Mouse (Mus musculus): ENCODE data around the gene Acaa1a.
"Not testable (repeated sequence)": the region's sequence is repeated elsewhere in the genome, so short reads cannot be mapped to it uniquely, and the experiment has no call there.

Gene Acaa1a

DNA sequence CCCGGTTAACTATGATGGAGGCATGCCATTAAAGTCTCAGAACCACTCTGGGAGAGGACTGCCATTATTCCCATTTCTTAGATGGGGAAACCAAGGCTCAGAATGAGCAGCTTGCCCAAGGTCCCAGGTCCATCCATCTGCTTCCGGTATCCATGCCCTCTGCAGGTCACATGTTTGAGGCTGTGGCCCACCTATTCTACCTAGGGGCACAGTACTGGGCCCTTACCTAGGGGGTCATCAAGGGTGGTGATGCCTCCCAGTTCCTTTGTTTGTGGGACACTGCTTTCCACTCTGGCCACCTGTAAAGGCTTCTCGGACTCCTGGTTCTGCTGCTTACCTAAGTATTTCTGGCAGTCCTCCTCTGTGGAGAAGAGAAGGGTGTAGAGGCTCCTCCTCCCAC lies 1.1 kb upstream of the Acaa1a start:
- in situ Hi-C loops (cut with MboI, MseI), result loop anchor here (25.0 kb wide), 1 partner anchor 1051 kb away; no protein-coding TSS in a partner anchor

GRCm38 (mm10) chr9:119339106-119339505 lies 370 bp upstream of the Acaa1a start:
- in situ Hi-C loops (cut with MboI, MseI), result loop anchor here (25.0 kb wide), 1 partner anchor 1052 kb away; no protein-coding TSS in a partner anchor

GRCm38 (mm10) chr9:119340212-119340580 lies 720 bp downstream of the Acaa1a start:
- in situ Hi-C loops (cut with MboI, MseI), result loop anchor here (25.0 kb wide), 1 partner anchor 1053 kb away; no protein-coding TSS in a partner anchor

DNA sequence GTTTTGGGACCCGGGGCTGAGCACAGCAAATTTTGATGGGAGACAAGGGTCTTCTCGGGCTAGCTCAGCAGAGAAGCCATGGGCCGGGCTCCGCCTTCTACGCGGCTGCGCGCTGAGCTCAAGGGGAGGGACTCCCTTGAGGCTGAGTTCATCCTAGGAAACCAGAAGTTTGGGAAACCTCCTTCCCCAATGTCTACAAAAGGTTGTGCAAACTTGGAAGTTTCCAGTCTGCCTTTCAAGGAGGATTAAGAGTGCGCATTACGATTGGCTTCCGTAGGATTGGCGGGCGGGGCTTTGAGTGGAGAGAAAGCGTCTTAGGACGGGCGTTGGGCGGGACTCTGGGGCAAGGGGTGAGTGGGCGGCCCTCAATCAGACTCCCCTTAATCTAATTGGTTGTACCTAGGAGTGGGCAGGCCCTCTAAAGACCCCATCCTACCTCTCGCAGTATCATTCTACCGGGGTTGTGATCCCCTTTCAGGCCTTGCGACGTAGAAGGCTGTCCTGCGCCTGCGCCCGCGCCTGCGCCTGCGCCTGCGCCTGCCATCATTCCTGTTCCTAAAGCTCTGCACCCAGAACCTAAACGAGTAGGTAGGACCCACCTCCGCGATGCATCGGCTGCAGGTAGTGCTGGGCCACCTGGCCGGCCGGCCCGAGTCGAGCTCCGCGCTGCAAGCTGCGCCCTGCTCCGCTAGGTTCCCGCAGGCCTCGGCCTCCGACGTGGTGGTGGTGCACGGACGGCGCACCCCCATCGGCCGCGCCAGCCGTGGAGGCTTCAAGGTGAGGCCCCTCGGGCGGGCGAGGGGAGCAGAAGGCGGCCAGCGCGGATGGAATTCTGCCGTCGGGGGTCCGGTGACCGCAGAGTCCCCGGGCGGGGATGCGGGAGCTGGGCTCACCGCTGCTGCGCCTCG lies 1.7 kb downstream of the Acaa1a start, which contains the start of gene Myd88:
TSS of gene Myd88 (minus strand) at position 503 of the 908 bp plus-strand sequence.
- in situ Hi-C loops (cut with MboI, MseI), result loop anchor here (25.0 kb wide), 1 partner anchor 1054 kb away; no protein-coding TSS in a partner anchor

GRCm38 (mm10) chr9:119342728-119343127 lies 3.3 kb downstream of the Acaa1a start:
- in situ Hi-C loops (cut with MboI, MseI), result loop anchor here (25.0 kb wide), 1 partner anchor 1055 kb away; no protein-coding TSS in a partner anchor

DNA sequence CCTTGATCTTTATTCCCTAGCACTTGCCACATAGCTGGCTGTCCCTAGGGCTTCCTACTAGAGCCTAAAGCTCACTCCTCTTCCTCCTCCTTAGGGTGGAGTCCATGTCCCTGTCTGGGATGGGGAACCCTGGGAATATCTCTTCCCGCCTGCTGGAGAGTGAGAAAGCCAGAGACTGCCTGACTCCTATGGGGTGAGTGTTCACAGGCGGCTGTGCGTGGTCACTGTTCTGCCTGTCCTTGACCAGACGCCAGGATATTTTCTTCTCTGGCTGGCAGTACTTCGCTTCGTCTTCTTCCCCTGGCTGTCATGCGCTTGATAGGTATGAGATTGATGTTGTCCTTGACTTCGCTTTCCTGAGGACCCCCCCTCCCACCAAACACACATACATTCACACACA lies 6.9 kb downstream of the Acaa1a start:
- in situ Hi-C loops (cut with MboI, MseI), result loop anchor here (5.0 to 25.0 kb wide), 2 partner anchors 194 to 1059 kb away; no protein-coding TSS in a partner anchor

- in situ Hi-C loops (cut with MboI, MseI), result no loop called here
Measured at GRCm38 (mm10) chr9:119350531-119350930, 11.1 kb downstream of the Acaa1a start.

DNA sequence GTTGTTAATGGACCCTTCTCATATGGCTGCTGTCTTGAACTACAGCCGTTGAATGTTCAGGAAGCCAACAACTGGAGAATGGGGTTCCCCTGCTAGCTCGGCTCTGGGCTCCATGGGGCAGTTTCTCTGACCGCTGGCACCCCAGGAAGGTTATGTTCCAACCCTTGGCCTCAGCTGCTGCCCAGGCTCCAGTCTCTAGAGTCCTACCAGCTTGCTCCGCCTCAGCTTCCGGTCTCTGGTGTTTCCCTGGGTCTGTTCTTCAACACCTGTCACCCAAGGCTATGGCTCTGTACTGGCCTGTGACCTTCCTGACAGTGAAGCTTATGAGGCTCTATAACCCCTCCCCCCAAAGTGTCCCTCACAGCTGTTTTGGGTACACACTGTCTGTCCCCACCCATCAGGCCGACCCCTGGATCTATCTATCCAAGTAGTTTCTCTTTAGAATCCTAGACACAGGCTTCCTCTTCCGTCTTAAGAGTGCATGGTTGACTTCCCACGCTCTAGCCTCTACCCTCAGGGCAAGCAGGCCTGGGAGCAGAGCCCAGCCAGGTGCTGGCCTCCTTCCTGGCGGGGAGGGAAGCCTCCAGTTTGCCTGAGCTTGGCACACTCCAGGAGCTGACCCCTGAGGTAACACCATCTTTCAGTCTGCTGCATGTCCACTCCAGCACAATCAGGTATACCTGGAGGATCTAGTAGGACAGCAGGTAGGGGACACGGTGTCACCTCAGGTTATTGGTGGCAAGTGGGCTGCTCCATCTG lies 11.7 kb downstream of the Acaa1a start:
- in situ Hi-C loops (cut with MboI, MseI), result no loop called here

- in situ Hi-C loops (cut with MboI, MseI), result no loop called here
Measured at GRCm38 (mm10) chr9:119352060-119352459, 12.6 kb downstream of the Acaa1a start.

GRCm38 (mm10) chr9:119353926-119354325 lies 14.4 kb downstream of the Acaa1a start:
- in situ Hi-C loops (cut with MboI, MseI), result no loop called here

DNA sequence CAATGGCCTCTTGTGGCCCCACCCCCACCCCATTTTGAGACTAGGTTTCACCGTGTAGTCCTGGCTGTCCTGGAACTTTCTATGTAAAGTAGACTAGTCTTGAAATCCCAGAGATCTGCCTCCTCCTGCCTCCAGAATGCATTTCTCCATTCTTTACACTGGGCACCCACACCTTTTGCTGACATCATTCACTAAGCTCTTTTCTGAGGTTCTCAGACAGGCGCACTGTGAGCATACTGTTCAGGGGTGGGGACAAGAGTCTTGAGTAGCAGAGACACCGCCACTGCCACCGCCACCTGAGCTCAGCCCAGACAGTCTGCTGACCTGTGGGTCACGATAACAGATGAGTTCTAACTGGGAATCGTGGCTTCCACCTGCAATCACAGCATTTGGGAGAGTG lies 16.5 kb downstream of the Acaa1a start:
- in situ Hi-C loops (cut with MboI, MseI), result loop anchor here (5.0 kb wide), 1 partner anchor 249 kb away; no protein-coding TSS in a partner anchor

- in situ Hi-C loops (cut with MboI, MseI), result loop anchor here (5.0 kb wide), 1 partner anchor 250 kb away; no protein-coding TSS in a partner anchor
Measured at GRCm38 (mm10) chr9:119357331-119358057, 18.0 kb downstream of the Acaa1a start, which contains the start of gene Xylb. Gene Xylb, plus strand, starts transcription at chr9:119357381.

- in situ Hi-C loops (cut with MboI, MseI), result loop anchor here (5.0 kb wide), 1 partner anchor 251 kb away; no protein-coding TSS in a partner anchor
Measured at GRCm38 (mm10) chr9:119358058-119358429, 18.6 kb downstream of the Acaa1a start.

DNA sequence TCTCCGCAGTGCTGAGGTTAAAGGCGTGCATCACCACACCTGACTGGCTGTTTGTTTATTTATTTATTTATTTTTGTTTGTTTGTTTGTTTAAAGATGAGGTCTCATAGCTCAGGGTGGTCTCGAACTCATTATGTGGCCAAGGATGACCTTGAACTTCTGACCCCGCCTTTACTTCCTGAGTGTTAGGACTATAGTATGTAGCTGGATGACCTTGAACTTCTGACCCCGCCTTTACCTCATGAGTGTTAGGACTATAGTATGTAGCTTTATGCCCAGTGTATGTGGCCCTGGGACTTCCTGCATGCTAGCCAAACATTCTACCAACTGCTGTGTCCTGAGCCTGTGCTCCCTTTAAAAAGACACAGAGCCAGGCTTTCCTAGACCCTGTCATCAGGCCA lies 21.9 kb downstream of the Acaa1a start:
- in situ Hi-C loops (cut with MboI, MseI), result no loop called here

- in situ Hi-C loops (cut with MboI, MseI), result no loop called here
Measured at GRCm38 (mm10) chr9:119363229-119363628, 23.8 kb downstream of the Acaa1a start.

GRCm38 (mm10) chr9:119365284-119365683 lies 25.8 kb downstream of the Acaa1a start, which contains the start of gene Slc22a14:
Gene Slc22a14, minus strand, starts transcription at chr9:119365553.
- in situ Hi-C loops (cut with MboI, MseI), result no loop called here

DNA sequence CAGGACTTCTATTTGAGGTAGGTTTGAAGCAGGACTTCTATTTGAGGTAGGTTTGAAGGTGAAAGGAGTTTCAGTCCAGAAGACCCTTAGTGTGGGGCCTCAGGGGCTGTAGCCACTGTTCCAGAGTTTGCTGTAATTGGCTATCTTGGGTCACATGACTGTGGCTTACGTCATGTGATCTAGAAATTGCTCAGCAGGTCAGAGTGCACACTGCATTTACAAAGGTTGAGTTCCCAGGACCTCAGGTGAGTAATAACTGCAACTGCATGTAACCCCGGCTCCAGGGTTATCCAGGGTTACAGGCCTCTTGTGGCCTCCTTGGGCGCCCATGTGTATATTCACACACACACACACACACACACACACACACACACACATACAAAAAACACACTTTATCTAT lies 28.9 kb downstream of the Acaa1a start:
- in situ Hi-C loops (cut with MboI, MseI), result no loop called here

GRCm38 (mm10) chr9:119370770-119371169 lies 31.3 kb downstream of the Acaa1a start:
- in situ Hi-C loops (cut with MboI, MseI), result not testable (repeated sequence)

- in situ Hi-C loops (cut with MboI, MseI), result no loop called here
Measured at GRCm38 (mm10) chr9:119371251-119371650, 31.8 kb downstream of the Acaa1a start.

DNA sequence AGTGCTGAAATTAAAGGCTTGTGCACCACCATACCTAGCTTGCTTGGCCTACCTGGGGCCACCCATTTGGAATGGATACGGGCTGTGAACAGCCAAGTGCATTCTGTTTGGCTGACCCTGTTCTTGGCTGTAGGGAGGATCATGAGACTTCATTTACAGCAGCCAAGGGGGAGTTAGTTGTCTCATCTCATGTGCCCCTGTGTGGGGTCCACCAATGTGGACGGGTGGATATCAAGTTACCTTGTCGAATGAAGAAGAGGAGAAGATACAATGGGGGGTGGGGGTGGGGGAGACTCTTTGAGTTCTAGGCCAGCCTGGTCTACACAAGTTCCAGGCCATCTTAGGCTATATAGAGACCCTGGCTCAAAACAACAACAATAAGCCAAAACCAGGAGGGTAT lies 35.5 kb downstream of the Acaa1a start:
- in situ Hi-C loops (cut with MboI, MseI), result no loop called here

DNA sequence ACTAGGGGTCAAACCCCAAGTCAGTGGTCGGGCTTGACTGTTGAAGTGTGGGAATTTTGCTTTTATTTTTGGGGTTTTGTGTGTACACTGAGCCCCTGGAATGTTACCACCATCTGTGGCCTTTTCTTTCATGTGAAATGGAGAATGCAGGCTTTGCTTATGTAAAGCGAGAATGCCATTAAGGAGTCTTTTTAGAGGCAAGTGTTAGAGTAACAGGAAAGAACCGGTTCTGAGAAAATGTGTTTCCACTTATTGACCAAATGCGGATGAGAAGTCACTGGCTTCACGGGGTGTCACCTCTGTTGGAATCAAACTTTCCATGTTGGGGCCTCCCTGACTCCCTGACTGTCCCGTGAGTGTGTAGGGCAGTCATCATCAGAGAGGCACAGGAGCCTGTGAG lies 36.1 kb downstream of the Acaa1a start:
- in situ Hi-C loops (cut with MboI, MseI), result no loop called here
